Mouse (Mus musculus): Measurements from ENCODE around the gene Mroh3.

- no peak for TF ChIP-seq MAFK (IDR thresholded peaks at IDR 0.05; ENCODE audit: borderline replicate concordance, low read depth, low read length)
- TF ChIP-seq CTCF (IDR thresholded peaks at IDR 0.05 in 2 of 3, conservative IDR thresholded peaks at IDR 0.05 in 1 of 3; ENCODE audit: control insufficient read depth in 1 of 3, insufficient read depth in 1 of 3, low read depth in 2 of 3, low read length in 3 of 3, poor library complexity in 1 of 3, severe bottlenecking in 1 of 3), result no peak
- TF ChIP-seq BHLHE40 (IDR thresholded peaks at IDR 0.05; ENCODE audit: borderline replicate concordance, low read depth, low read length), result no peak
- no peak for TF ChIP-seq NRF1 (IDR thresholded peaks at IDR 0.05; ENCODE audit: insufficient read depth, low read depth, low read length, poor library complexity, severe bottlenecking)
- TF ChIP-seq JUND (IDR thresholded peaks at IDR 0.05; ENCODE audit: low read depth, low read length), result no peak
- TF ChIP-seq POLR2A (IDR thresholded peaks at IDR 0.05; ENCODE audit: control insufficient read depth in 1 of 2, insufficient read depth in 1 of 2, low read depth in 1 of 2, low read length in 2 of 2, poor library complexity in 1 of 2), result no peak
- TF ChIP-seq USF2 (IDR thresholded peaks at IDR 0.05; ENCODE audit: borderline replicate concordance in 1 of 2, insufficient read depth in 1 of 2, low read depth in 1 of 2, low read length in 2 of 2), result no peak
- no peak for TF ChIP-seq ELF1 (IDR thresholded peaks at IDR 0.05; ENCODE audit: low read depth, low read length)
- TF ChIP-seq EP300 (IDR thresholded peaks at IDR 0.05; ENCODE audit: low read depth in 1 of 2, low read length in 2 of 2), result no peak
- TF ChIP-seq HCFC1 (IDR thresholded peaks at IDR 0.05; ENCODE audit: low read depth, low read length), result no peak
- no peak for TF ChIP-seq ETS1 (IDR thresholded peaks at IDR 0.05; ENCODE audit: low read depth, low read length)
- no peak for TF ChIP-seq UBTF (IDR thresholded peaks at IDR 0.05; ENCODE audit: borderline replicate concordance, insufficient read depth, low read depth, low read length)
Measured at GRCm38 (mm10) chr1:136151371-136151770, 61.3 kb downstream of the Mroh3 start.
